Mouse (Mus musculus) thymus, adult 2 months (tissue): ENCODE measurements around the gene Cdx2. TPM values are rescaled to one million over a fixed set of nuclear protein-coding genes. Genes with fewer than 3 reads are reported as not detected.

Experiments
- DNase-seq: peaks from one replicate; pipeline ENCODE4 v3.0.0; 2021
- H3K27ac ChIP-seq: fragments of 200-500 bp; 2 replicates; pipeline ENCODE4 v1.5.1; 2012; ENCODE audit warnings: low read length, control low read depth; ENCODE audit not compliant: control insufficient read depth, insufficient read depth
- H3K27me3 ChIP-seq: fragments of 200-500 bp; 2 replicates; pipeline ENCODE4 v1.6.1; 2012; ENCODE audit warnings: mild to moderate bottlenecking, low read length, moderate library complexity, mixed read lengths; ENCODE audit not compliant: control insufficient read depth, insufficient read depth
- H3K36me3 ChIP-seq: fragments of 200-500 bp; 2 replicates; pipeline ENCODE4 v1.6.1; 2012; ENCODE audit warnings: mild to moderate bottlenecking, low read length, moderate library complexity; ENCODE audit not compliant: control insufficient read depth, insufficient read depth
- H3K4me1 ChIP-seq: fragments of 200-500 bp; replicated peaks from 2 replicates; pipeline ENCODE4 v1.6.1; 2012; ENCODE audit warnings: low read length; ENCODE audit not compliant: control insufficient read depth, insufficient read depth
- H3K4me3 ChIP-seq: fragments of 200-500 bp; 2 replicates; pipeline ENCODE4 v1.5.1; 2012; ENCODE audit warnings: mild to moderate bottlenecking, low read length, control low read depth, moderate library complexity; ENCODE audit not compliant: control insufficient read depth, insufficient read depth
- CTCF ChIP-seq: fragments of 200-500 bp; IDR thresholded peaks from 2 replicates; pipeline ENCODE4 v1.5.1; 2012; ENCODE audit warnings: mild to moderate bottlenecking, control low read depth, low read length, moderate library complexity, borderline replicate concordance; ENCODE audit not compliant: control insufficient read depth, poor library complexity, insufficient read depth; ENCODE audit errors: extremely low read depth
- POLR2A ChIP-seq: fragments of 200-500 bp; IDR thresholded peaks from 2 replicates; pipeline ENCODE4 v1.6.1; 2012; ENCODE audit warnings: mild to moderate bottlenecking, low read length, control low read depth, moderate library complexity; ENCODE audit not compliant: control insufficient read depth, poor library complexity, insufficient read depth; ENCODE audit errors: extremely low read depth
- WGBS: fragments of 180-500 bp; shearing (Covaris S2); methylation state at CpG from one replicate; pipeline ENCODE4 v1.1.7; 2018; 5-methylcytosine and 5-hydroxymethylcytosine counted together
- polyA plus RNA-seq: library from polyadenylated mRNA; depleted of rRNA; stranded (reverse); fragments of >200 nt; gene quantifications from 2 replicates; pipeline ENCODE4 v1.2.3, GENCODE M21; 2012

The Cdx2 gene
- polyA plus RNA-seq, 1 experiment, result 0.32 TPM

DNA sequence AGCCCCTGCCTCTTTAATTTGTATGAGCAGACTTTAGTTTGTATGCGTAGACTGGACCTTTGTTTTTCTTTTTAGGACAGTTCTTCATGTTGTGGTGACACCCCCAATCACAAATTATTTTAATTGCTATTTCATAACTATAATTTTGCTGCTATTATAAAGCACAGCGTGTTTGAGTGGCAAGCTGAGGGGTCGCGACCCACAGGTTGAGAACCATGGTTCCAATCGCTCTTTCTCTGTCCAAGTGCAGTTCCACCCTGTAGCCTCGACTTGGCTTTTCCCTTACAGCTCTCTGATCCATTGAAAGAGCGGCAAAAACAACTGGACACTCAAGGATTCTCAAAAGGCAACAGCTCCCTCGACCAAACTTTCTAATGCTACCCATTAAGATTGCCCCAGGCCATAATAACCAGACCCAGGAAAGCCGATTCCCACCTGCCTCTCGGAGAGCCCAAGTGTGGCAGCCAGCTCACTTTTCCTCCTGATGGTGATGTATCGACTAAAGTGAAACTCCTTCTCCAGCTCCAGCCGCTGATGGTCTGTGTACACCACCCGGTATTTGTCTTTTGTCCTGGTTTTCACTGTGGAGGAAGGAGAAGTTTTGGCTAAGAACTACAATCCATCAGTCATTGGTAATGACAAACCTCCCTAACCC lies 4.2 kb downstream of the Cdx2 start:
- TF ChIP-seq POLR2A, result no peak
- TF ChIP-seq CTCF, result no peak
- Histone ChIP-seq H3K27ac (no peak overlapping the region), H3K27me3 (peaks cover 49% of the 10 kb centered on the region), H3K36me3 (no peaks in the 10 kb centered on the region), H3K4me1 (no peaks in the 10 kb centered on the region), H3K4me3 (no peak overlapping the region)
- 16% methylated on average over 13 of the region's 13 CpGs for WGBS
- no peak for DNase-seq

- WGBS, result 29% methylated on average over 8 of the region's 8 CpGs
- peaks cover 49% of the 10 kb centered on the region for H3K27me3 ChIP-seq
- no peak overlapping the region for H3K27ac ChIP-seq
- no peak for DNase-seq
- no peaks in the 10 kb centered on the region for H3K36me3 ChIP-seq
- H3K4me1 ChIP-seq, result no peaks in the 10 kb centered on the region
- no peak overlapping the region for H3K4me3 ChIP-seq
- TF ChIP-seq CTCF (no peak), POLR2A (no peak)
Measured at GRCm38 (mm10) chr5:147302141-147302540, 4.9 kb downstream of the Cdx2 start.

- no peaks in the 10 kb centered on the region for H3K4me1 ChIP-seq
- no peaks in the 10 kb centered on the region for H3K36me3 ChIP-seq
- H3K27ac ChIP-seq, result no peak overlapping the region
- 23% methylated on average over 10 of the region's 10 CpGs for WGBS
- H3K27me3 ChIP-seq, result peaks cover 45% of the 10 kb centered on the region
- TF ChIP-seq CTCF, result no peak
- no peak for DNase-seq
- H3K4me3 ChIP-seq, result no peak overlapping the region
Measured at GRCm38 (mm10) chr5:147301781-147302070, 5.3 kb downstream of the Cdx2 start.

DNA sequence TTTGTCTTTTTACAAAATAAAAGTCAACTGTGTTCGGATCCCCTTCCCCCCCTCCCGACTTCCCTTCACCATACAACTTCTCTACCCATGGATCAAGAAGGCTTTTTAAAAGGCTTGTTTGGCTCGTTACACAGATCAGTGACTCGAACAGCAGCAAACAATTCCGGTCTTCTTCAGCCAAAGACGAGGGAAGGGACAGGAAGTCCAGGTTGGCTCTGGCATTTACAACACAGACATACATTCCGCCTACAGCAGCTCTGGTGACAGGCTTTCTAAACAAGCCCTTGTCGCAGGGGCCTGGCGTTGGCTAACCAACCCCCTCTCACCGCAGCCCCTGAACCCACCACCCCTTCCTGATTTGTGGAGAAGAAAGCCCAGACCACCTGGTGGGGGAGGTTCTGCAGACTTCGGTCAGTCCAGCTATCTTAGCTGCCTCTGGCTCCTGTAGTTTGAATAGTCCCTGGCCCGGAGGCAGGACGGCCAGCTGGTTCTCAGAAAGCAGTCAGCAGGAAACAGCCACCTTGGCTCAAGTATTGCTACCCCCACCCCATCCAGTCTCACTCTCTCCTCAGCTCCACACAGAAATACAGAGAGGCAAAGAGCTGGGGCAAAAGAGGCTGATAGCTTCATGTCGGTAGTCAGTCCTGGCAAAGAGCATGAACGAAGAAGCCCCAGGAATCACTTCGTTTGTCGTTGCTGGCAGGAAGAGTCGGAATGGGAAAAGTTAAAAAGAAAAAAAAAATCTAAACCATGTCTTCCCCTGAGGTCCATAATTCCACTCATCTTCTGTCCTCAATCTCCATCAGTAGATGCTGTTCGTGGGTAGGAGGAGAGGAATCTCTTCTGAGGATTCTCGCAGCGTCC lies 5.9 kb downstream of the Cdx2 start:
- no peaks in the 10 kb centered on the region for H3K36me3 ChIP-seq
- no peak overlapping the region for H3K27ac ChIP-seq
- peaks cover 40% of the 10 kb centered on the region for H3K27me3 ChIP-seq
- 8% methylated on average over 21 of the region's 21 CpGs for WGBS
- H3K4me1 ChIP-seq, result no peaks in the 10 kb centered on the region
- H3K4me3 ChIP-seq, result no peak overlapping the region
- DNase-seq, result no peak
- no peak for TF ChIP-seq CTCF
- TF ChIP-seq POLR2A, result no peak

DNA sequence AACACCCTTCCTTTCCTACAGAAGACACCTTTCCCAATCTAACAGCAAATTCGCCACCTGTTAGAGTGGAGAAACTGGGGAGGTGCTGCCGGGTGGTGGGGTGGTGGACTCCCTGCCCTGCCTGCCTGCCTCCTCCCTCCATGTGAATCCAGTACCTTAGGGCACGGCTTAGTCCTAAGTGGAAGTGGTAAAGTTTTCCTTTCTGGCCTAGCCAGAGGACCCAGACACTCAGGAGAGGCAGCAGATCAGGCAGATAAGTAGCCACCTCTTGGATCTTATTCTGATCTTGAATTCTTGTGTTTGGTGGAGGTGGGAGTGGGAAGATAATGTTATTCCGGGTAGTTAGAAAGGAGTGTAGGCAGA lies 7.1 kb downstream of the Cdx2 start:
- no peak overlapping the region for H3K27ac ChIP-seq
- no peaks in the 10 kb centered on the region for H3K4me1 ChIP-seq
- DNase-seq, result no peak
- TF ChIP-seq POLR2A (no peak), CTCF (no peak)
- no peak overlapping the region for H3K4me3 ChIP-seq
- peaks cover 31% of the 10 kb centered on the region for H3K27me3 ChIP-seq
- no peaks in the 10 kb centered on the region for H3K36me3 ChIP-seq
- WGBS, result 12% methylated on average over 4 of the region's 4 CpGs

DNA sequence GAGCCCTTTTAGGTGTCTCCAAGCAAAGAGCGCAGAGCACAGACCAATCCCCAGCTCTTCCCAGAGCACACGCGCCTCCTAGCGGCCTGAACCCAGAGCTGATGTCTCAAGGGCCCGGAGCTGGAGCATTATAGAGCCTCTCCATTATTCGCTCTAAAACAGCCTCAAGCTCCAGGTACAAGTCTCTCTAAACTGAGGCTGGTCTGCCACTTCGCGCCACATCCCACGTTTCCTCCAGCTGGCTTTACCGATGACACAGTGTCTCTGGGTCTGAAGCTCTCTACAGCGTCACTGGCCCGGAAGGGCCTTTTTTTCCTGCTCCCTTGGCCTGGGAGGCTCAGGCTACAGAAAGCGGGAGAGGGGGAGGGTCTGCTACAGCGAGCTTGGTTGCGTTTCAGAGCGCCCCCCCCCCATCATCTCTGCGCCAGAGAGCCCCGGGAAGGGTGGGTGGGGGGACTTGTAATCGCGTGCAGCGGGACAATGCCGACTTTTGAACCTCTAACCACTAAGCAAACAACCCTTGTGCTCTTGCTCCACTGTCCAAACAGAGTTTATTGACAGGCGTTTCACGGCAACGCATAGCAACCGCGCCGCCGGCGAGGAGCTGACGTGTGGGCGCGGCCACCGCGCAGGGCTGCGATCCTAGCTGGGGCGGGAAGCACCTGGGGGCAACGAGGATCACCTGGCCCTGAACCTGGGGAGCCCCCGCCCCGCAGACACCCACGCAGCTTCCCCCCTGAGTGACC lies 7.6 kb downstream of the Cdx2 start:
- Histone ChIP-seq H3K4me3 (no peak overlapping the region), H3K27me3 (peaks cover 29% of the 10 kb centered on the region), H3K27ac (no peak overlapping the region), H3K4me1 (no peaks in the 10 kb centered on the region), H3K36me3 (no peaks in the 10 kb centered on the region)
- DNase-seq, result peak; percentile 37
- TF ChIP-seq POLR2A (no peak), CTCF (peak; percentile 52; the same call in 1 of the 2 replicates)
- 4% methylated on average over 41 of the region's 41 CpGs for WGBS
